Mouse (Mus musculus) midbrain, embryonic 11.5 days (tissue): ENCODE data around the gene Smad3. TPM values are rescaled to one million over a fixed set of nuclear protein-coding genes. Genes with fewer than 3 reads are reported as not detected.

Source experiments
- ATAC-seq: fragments of 200-750 bp; cut with Nextera tagmentation; 2 replicates; pipeline ENCODE4 v1.8.0; 2017; ENCODE audit warnings: moderate TSS enrichment, moderate library complexity; ENCODE audit not compliant: low FRiP score
- DNase-seq: peaks from one replicate; pipeline ENCODE4 v3.0.0; 2015; ENCODE audit warnings: low spot score; ENCODE audit errors: missing footprints
- H3K27ac ChIP-seq: fragments of 300-500 bp; sonication (generic); 2 replicates; pipeline ENCODE4 v1.5.1; 2014; ENCODE audit warnings: low read depth, low read length
- H3K27me3 ChIP-seq: fragments of 300-500 bp; sonication (generic); 2 replicates; pipeline ENCODE4 v1.6.1; 2014; ENCODE audit warnings: mild to moderate bottlenecking, low read length, moderate library complexity, mixed read lengths; ENCODE audit not compliant: control insufficient read depth, insufficient read depth
- H3K36me3 ChIP-seq: fragments of 300-500 bp; sonication (generic); 2 replicates; pipeline ENCODE4 v1.6.1; 2014; ENCODE audit warnings: mild to moderate bottlenecking, low read length, moderate library complexity, mixed read lengths; ENCODE audit not compliant: control insufficient read depth, insufficient read depth
- H3K4me1 ChIP-seq: fragments of 300-500 bp; sonication (generic); 2 replicates; pipeline ENCODE4 v1.6.1; 2014; ENCODE audit warnings: low read length; ENCODE audit not compliant: control insufficient read depth, insufficient read depth
- H3K4me2 ChIP-seq: fragments of 300-500 bp; sonication (generic); 2 replicates; pipeline ENCODE4 v1.6.1; 2014; ENCODE audit warnings: mild to moderate bottlenecking, moderate library complexity
- H3K4me3 ChIP-seq: fragments of 300-500 bp; sonication (generic); 2 replicates; pipeline ENCODE4 v1.5.1; 2014; ENCODE audit warnings: low read depth, low read length
- H3K9ac ChIP-seq: fragments of 300-500 bp; sonication (generic); 2 replicates; pipeline ENCODE4 v1.6.1; 2014; ENCODE audit warnings: low read length
- H3K9me3 ChIP-seq: fragments of 300-500 bp; sonication (generic); 2 replicates; pipeline ENCODE4 v1.6.1; 2016; ENCODE audit warnings: low read length; ENCODE audit not compliant: control insufficient read depth
- WGBS: fragments of 180-500 bp; shearing (Covaris S2); extraction: QIAGEN DNeasy Blood & Tissue Kit; methylation state at CpG from one replicate; pipeline ENCODE4 v1.1.7; 2014; 5-methylcytosine and 5-hydroxymethylcytosine counted together
- polyA plus RNA-seq: library from polyadenylated mRNA; unstranded; fragments of >200 nt; fragmentation: Nextera tagmentation; extraction: Ambion mirVana; gene quantifications from 2 replicates; pipeline ENCODE4 v1.2.1, GENCODE M21; 2014

Gene Smad3
- polyA plus RNA-seq, 1 experiment from 2014 or later = 16.5 TPM

GRCm38 (mm10) chr9:63673494-63673805 is 84.3 kb downstream of the Smad3 start:
- no peak for ATAC-seq
- DNase-seq = no peak
- WGBS = 88% methylated on average over 3 of the region's 3 CpGs
- H3K4me2 ChIP-seq = no peak overlapping the region
- no peak overlapping the region for H3K27ac ChIP-seq
- H3K36me3 ChIP-seq = no peaks in the 10 kb centered on the region
- no peaks in the 10 kb centered on the region for H3K9me3 ChIP-seq
- no peak overlapping the region for H3K4me3 ChIP-seq
- no peak overlapping the region for H3K9ac ChIP-seq
- no peaks in the 10 kb centered on the region for H3K4me1 ChIP-seq
- H3K27me3 ChIP-seq = no peaks in the 10 kb centered on the region

GRCm38 (mm10) chr9:63672797-63673493 is 84.8 kb downstream of the Smad3 start:
- H3K4me1 ChIP-seq = no peaks in the 10 kb centered on the region
- no peaks in the 10 kb centered on the region for H3K27me3 ChIP-seq
- H3K27ac ChIP-seq = no peak overlapping the region
- H3K4me3 ChIP-seq = no peak overlapping the region
- H3K4me2 ChIP-seq = no peak overlapping the region
- H3K36me3 ChIP-seq = no peaks in the 10 kb centered on the region
- DNase-seq = no peak
- WGBS = 74% methylated on average over 8 of the region's 8 CpGs
- no peak for ATAC-seq
- no peaks in the 10 kb centered on the region for H3K9me3 ChIP-seq
- H3K9ac ChIP-seq = no peak overlapping the region

GRCm38 (mm10) chr9:63669816-63670215 is 88.0 kb downstream of the Smad3 start:
- no peaks in the 10 kb centered on the region for H3K9me3 ChIP-seq
- H3K9ac ChIP-seq = no peak overlapping the region
- 93% methylated on average over 7 of the region's 7 CpGs for WGBS
- H3K27ac ChIP-seq = no peak overlapping the region
- H3K4me3 ChIP-seq = no peak overlapping the region
- peaks cover 16% of the 10 kb centered on the region for H3K4me1 ChIP-seq
- no peak for ATAC-seq
- H3K36me3 ChIP-seq = 0 out of 2 replicates have a peak, but pooled peaks cover 2% of the 10 kb centered on the region
- H3K27me3 ChIP-seq = no peaks in the 10 kb centered on the region
- no peak for DNase-seq
- no peak overlapping the region for H3K4me2 ChIP-seq

GRCm38 (mm10) chr9:63668621-63669020 is 89.2 kb downstream of the Smad3 start:
- DNase-seq (no peak), ATAC-seq (no peak)
- no peaks in the 10 kb centered on the region for H3K9me3 ChIP-seq
- 0 out of 2 replicates have a peak, but pooled peaks cover 2% of the 10 kb centered on the region for H3K36me3 ChIP-seq
- no peak overlapping the region for H3K9ac ChIP-seq
- H3K4me3 ChIP-seq = no peak overlapping the region
- H3K27me3 ChIP-seq = no peaks in the 10 kb centered on the region
- H3K4me1 ChIP-seq = peaks cover 16% of the 10 kb centered on the region
- H3K4me2 ChIP-seq = no peak overlapping the region
- WGBS = 67% methylated on average over 1 of the region's 1 CpGs
- no peak overlapping the region for H3K27ac ChIP-seq

GRCm38 (mm10) chr9:63667373-63667724 is 90.4 kb downstream of the Smad3 start:
- ATAC-seq = no peak
- no peak overlapping the region for H3K27ac ChIP-seq
- H3K9ac ChIP-seq = no peak overlapping the region
- DNase-seq = no peak
- no peaks in the 10 kb centered on the region for H3K9me3 ChIP-seq
- H3K4me1 ChIP-seq = peaks cover 16% of the 10 kb centered on the region
- WGBS = 92% methylated on average over 8 of the region's 8 CpGs
- no peak overlapping the region for H3K4me2 ChIP-seq
- H3K4me3 ChIP-seq = no peak overlapping the region
- H3K27me3 ChIP-seq = no peaks in the 10 kb centered on the region
- peaks cover 2% of the 10 kb centered on the region; the same call in 1 of the 2 replicates for H3K36me3 ChIP-seq

- H3K27ac ChIP-seq = no peak overlapping the region; the same call in 1 of the 2 replicates
These were observed 91.0 kb downstream of the Smad3 start for GRCm38 (mm10) chr9:63666612-63667372.

GRCm38 (mm10) chr9:63664792-63665646 is 92.8 kb downstream of the Smad3 start:
- Histone ChIP-seq H3K4me3 (no peak overlapping the region), H3K9ac (0 out of 2 replicates have a peak overlapping the region, but pooled peaks have one; percentile 12), H3K4me2 (no peak overlapping the region), H3K9me3 (no peaks in the 10 kb centered on the region), H3K27me3 (no peaks in the 10 kb centered on the region), H3K4me1 (peaks cover 16% of the 10 kb centered on the region), H3K36me3 (peaks cover 9% of the 10 kb centered on the region), H3K27ac (no peak overlapping the region; the same call in 1 of the 2 replicates)
- DNase-seq = peak; percentile 86
- ATAC-seq = peak; percentile 52; the same call in 1 of the 2 replicates
- 49% methylated on average over 13 of the region's 13 CpGs for WGBS

More at GRCm38 (mm10) chr9:63666612-63667372, 91.0 kb downstream of the Smad3 start:
- peaks cover 16% of the 10 kb centered on the region for H3K4me1 ChIP-seq
- no peak overlapping the region for H3K9ac ChIP-seq
- H3K4me2 ChIP-seq = no peak overlapping the region
- no peaks in the 10 kb centered on the region for H3K9me3 ChIP-seq
- DNase-seq (no peak), ATAC-seq (no peak)
- H3K4me3 ChIP-seq = no peak overlapping the region
- H3K36me3 ChIP-seq = peaks cover 3% of the 10 kb centered on the region; the same call in 1 of the 2 replicates
- 86% methylated on average over 18 of the region's 18 CpGs for WGBS
- H3K27me3 ChIP-seq = no peaks in the 10 kb centered on the region

GRCm38 (mm10) chr9:63664300-63664745 is 93.5 kb downstream of the Smad3 start:
- no peak overlapping the region for H3K4me3 ChIP-seq
- H3K27ac ChIP-seq = no peak overlapping the region
- peaks cover 9% of the 10 kb centered on the region for H3K36me3 ChIP-seq
- ATAC-seq = no peak
- H3K9ac ChIP-seq = no peak overlapping the region
- H3K4me2 ChIP-seq = no peak overlapping the region
- peaks cover 16% of the 10 kb centered on the region for H3K4me1 ChIP-seq
- DNase-seq = no peak
- no peaks in the 10 kb centered on the region for H3K9me3 ChIP-seq
- no peaks in the 10 kb centered on the region for H3K27me3 ChIP-seq
- WGBS = 87% methylated on average over 2 of the region's 2 CpGs
